Mouse (Mus musculus) T-cell, adult 2 months (primary cell): ENCODE measurements around the gene Nr1d1.

ENCODE experiments used
- DNase-seq: peaks from one replicate; pipeline ENCODE4 v3.0.0; 2022; ENCODE audit warnings: low spot score

Nr1d1 gene

GRCm38 (mm10) chr11:98769007-98769954 lies 5.9 kb downstream of the Nr1d1 start:
- DNase-seq: no peak

- no peak for DNase-seq
These were observed 6.8 kb downstream of the Nr1d1 start for GRCm38 (mm10) chr11:98768127-98769006.

- no peak for DNase-seq
These were observed 7.4 kb downstream of the Nr1d1 start for GRCm38 (mm10) chr11:98767713-98768112.

DNA sequence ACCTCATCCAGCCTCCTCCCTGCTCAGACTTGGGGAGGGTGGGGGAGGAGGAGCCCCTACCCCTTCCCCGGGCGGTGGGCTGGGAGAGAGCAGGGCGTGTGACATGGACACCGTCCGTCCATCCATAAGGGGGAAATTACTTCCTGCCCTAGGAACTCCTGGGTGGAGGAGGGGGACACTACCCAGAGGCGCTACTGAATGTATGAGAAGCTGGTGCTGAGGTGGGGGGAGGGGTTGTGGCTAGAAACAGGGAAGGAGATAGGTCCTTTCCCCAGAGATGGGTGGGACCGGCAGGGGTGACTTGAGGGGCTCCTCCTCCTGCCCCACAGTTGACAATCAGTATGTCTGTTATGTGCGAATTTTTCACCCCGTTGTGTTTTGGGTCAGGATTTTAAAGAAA lies 7.9 kb downstream of the Nr1d1 start:
- no peak for DNase-seq

DNA sequence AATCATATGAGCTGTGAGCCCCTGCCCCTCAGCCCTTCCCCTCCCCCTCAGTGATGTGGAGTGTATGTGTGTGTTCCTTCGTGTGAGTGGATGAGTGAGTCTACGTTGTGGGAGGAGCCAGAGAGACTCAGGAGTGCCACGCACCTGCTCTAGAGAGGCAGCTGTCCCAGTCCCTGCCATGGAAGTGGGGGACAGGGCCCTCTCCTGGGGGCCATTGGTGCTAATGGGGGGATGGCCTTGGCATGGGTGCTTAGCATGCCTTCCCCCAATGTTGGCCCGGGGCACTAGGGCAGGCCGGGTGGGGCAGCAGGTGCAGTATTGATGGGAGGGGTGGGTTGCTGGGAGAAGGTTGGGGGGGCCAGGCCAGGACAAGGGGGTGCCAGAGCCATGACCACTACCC lies 8.3 kb downstream of the Nr1d1 start:
- DNase-seq: no peak

DNA sequence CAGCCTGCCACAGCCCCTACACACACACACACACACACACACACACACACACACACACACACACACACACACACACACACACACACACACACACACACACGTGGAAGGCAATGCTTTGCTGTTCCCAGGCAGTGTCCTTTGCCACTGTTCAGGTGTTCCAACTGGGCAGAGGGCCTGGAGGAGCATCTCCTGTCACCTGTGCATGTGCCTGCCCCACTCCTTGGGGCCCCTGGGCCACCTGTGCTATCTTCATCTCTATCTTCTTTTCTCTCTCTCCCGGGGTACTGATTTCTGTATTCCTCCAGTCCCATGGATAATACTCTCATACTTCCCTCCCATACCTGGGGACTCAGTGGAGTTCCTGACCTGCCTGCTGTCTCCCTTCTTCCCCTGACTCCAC lies 8.8 kb downstream of the Nr1d1 start:
- no peak for DNase-seq

DNA sequence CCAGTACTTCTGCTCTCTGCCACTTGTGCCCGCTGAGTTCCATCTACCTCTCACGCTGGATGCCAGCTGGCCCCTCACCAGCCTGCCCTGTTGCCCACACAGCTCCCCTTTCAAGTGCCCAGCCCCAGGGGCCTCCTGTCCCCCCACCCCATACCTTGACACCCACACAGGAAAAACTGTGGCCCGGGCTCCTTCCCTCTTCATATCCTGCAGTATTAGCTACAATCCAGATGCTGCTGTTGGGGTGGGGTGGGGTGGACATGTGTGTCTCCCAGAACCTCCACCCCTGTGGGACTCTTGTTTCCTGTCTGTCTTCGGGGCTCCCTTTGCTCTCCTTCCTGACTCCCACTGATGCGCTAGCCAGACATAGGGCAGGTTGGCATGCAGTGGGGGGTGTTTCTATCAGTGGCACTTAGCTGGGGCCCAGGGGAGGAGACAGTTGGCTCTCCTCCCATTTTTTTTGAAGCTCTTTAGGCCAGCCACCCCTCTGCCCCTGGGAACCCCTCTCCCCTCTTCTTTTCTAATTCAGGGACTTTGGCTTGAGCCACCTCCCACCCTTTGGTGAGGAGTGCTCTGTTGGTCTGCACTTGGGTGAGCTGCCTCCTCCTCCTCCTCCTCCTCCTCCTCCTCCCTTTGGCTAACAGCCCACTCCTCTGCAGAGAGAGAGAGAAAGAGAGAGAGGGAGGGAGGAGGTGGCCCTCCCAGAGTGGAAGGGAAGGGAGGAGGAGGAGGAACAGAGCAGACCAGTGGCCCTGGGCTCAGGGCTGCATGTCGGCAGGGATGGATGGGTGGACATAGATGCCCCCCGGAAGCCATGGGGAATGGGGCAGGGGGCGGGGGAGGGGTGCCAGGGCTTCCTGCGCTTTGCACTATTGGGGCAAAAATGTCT lies 9.5 kb downstream of the Nr1d1 start:
- DNase-seq: no peak

DNA sequence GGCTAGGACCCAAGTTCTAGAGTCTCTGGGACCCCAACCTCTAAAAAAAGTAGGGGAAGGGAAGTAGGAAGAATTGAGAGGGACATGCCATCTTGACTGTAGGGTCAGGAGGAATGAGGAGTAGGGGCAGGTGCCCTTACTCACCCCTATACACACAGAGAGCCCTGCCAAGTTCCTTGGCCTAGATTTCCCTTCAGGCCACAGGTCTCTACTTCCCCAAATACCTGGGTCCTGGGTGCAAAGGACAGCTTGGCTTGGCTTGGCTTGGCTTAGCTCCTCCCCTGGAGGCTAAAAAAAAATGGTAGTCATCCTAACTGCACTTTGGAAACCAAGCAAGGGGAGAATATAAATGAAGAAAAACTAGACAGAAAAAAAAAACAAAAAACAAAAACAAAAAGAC lies 10.4 kb downstream of the Nr1d1 start:
- no peak for DNase-seq

DNA sequence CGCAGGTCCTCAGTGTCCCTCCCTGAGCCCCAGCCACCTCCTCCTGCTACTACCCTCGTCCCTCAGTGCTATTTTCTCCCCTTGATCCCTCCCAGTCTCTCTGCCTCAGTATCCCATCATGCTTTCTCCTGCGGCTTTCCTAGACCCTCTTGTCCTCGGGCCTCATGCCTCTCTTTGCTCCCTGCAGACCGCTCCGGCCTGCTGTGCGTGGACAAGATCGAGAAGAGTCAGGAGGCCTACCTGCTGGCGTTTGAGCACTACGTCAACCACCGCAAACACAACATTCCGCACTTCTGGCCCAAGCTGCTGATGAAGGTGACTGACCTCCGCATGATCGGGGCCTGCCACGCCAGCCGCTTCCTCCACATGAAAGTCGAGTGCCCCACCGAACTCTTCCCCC lies 11.0 kb downstream of the Nr1d1 start:
- DNase-seq: no peak

- DNase-seq: no peak
These were observed 11.7 kb downstream of the Nr1d1 start for GRCm38 (mm10) chr11:98763502-98763861.

DNA sequence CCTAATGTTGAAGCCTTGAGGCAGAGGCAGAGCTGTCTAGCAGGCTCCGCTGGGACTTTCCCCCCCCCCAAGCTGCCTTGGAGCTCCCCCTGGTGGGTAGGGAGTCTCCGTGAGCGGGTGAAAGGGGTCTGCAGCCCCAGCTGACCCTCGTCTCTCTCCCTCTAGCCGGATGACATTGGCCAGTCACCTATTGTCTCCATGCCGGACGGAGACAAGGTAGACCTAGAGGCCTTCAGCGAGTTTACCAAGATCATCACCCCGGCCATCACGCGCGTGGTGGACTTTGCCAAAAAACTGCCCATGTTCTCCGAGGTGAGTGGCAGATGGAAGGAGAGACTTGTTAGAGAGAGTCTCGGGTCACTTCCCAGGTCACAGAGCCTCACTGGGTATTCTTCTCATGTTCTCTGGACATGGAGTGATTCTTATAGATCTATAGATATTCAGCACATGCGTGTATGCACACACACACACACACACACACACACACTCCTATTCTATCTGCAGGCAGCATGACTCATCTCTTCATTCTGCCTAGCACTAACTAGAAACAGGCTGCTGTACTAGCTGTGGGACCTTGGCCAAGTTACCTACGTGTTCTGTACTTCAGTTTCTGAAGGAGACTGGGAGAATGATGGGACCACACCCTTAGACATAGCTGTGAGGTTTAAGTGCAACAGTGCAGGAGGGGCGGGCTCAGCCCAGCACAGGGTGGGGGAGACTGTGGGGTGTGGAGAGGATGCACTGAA lies 12.2 kb downstream of the Nr1d1 start:
- DNase-seq: no peak

DNA sequence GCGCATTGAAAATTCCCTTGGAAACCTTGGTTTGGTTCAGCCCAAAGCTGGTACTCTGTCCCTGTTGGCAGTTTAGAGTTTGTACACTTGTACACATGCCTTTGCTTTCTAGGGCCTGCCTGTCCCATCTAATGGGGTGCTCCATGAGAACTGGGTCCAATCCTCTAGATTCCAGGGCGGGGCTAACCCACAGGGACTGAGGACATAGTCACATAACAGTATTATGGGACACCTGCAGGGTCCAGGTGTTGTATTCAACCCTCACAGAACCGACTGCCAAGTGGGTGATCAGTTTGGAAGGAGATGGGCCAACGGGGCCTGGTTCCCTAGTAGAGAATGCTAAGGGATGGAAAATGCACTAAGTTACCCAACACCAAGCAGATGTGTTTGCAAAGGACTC lies 13.2 kb downstream of the Nr1d1 start:
- DNase-seq: no peak

GRCm38 (mm10) chr11:98756711-98757110 lies 18.4 kb downstream of the Nr1d1 start:
- DNase-seq: no peak

GRCm38 (mm10) chr11:98755726-98756380 lies 19.3 kb downstream of the Nr1d1 start:
- DNase-seq: no peak

GRCm38 (mm10) chr11:98754621-98755181 lies 20.4 kb downstream of the Nr1d1 start:
- DNase-seq: peak; percentile 75

- no peak for DNase-seq
These were observed 20.9 kb downstream of the Nr1d1 start for GRCm38 (mm10) chr11:98754151-98754620.

DNA sequence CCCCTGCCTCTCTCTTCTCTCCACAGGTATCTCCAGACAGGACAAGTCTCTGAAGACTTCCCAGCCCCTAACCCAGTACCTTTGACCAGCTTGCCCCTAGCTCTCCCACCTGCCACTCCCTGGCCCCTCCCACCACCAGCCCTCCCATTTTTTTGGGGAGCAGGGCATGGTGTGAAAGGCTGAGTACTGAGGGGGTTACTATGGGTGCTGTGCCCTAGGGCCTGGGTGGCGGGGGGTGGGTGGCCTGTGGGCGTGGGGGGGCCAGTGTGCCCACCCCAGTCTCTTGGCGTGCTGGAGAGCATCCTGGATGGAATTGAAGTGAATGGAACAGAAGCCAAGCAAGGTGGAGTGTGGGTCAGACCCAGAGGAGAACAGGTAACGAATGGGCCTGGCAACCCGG lies 21.9 kb downstream of the Nr1d1 start:
- DNase-seq: no peak

DNA sequence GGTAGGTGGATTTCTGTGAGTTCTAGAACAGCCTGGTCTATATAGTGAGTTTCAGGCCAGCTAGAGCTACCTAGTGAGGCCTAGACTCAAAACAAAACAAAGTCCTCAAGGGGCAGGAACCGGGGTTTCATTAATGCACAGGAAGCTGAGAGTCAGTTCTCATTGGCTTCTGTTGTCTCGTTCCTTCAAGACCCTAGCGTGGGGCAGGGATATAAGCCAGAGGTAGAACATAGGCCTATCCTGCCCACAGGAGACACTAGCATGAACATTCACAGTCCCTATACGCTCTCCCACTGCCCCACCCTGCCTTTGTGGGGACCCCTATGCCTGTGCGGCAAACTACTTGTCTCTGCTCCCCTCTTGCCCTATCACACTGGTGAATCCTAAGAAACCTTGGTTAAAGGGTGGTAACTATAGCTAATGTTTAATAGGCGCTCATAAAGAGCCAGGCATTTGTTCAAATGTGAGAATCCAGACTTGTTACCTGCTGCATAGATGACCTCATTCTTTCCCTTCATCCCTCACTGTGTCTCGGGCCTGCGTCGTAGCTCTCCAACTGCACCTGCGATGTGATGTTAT lies 22.5 kb downstream of the Nr1d1 start:
- no peak for DNase-seq

GRCm38 (mm10) chr11:98751221-98751782 lies 23.8 kb downstream of the Nr1d1 start:
- no peak for DNase-seq
